9 mouse cellular contexts compared by ENCODE assay signal in the genomic region with DNA sequence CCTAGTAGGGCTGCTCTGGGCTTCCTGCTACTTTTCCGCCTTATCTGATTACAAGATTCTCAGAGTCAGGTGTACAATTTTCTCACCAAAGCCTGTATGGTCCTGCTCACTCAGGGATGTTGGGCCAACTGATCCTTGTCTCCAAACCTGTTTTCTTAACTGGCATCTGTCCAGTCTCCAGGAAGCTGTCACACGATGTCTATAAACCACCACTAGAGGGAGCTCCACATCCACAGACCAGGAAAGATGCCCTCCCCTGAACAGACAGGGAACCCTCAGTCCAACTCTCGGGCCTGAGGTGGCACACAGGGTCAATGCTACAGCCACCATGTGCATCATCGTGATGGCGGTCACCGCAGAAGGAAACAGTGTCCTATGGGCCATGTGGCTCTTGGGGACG. TPM values are rescaled to one million over a fixed set of nuclear protein-coding genes. Genes with fewer than 3 reads are reported as not detected.
DNase-seq lines count a peak whose midpoint lies in the region; ATAC-seq and TF ChIP-seq lines count a peak whose summit lies in the region.
"Had no signal": no experiment of that assay in that cellular context is flagged by ENCODE, and none has a peak within 500 bp of the region (broad histone marks: within the 10 kb centered on the region; RNA-seq: fewer than 3 reads in every experiment).

No protein-coding gene starts in this region.

- no peak overlapping the region for H3K27ac ChIP-seq in thymus, adult 2 months (ENCODE audit: control insufficient read depth, insufficient read depth, low read length)
- no peak overlapping the region for H3K27ac ChIP-seq in hindbrain, postnatal 0 days
- no peak overlapping the region for H3K27ac ChIP-seq in midbrain, embryonic 15.5 days
- no peak overlapping the region for H3K27ac ChIP-seq in testis, adult 2 months (ENCODE audit: control insufficient read depth, insufficient read depth, low read depth, low read length)

- 33% methylated on average over 7 of the region's 7 CpGs for WGBS in thymus, adult 2 months
- WGBS in hindbrain, postnatal 0 days: 27% methylated on average over 7 of the region's 7 CpGs
- 27% methylated on average over 7 of the region's 7 CpGs for WGBS in midbrain, embryonic 15.5 days

- H3K9me3 ChIP-seq in hindbrain, postnatal 0 days (ENCODE audit: low read length): no peaks in the 10 kb centered on the region
- no peaks in the 10 kb centered on the region for H3K9me3 ChIP-seq in midbrain, embryonic 15.5 days

- no peaks in the 10 kb centered on the region for H3K36me3 ChIP-seq in thymus, adult 2 months (ENCODE audit: control insufficient read depth, insufficient read depth, low read length)
- H3K36me3 ChIP-seq in hindbrain, postnatal 0 days (ENCODE audit: insufficient read depth, low read length): peaks cover 33% of the 10 kb centered on the region
- H3K36me3 ChIP-seq in midbrain, embryonic 15.5 days (replicated peaks): peaks cover 33% of the 10 kb centered on the region; the same call in 1 of the 2 replicates
- H3K36me3 ChIP-seq in testis, adult 2 months (ENCODE audit: control insufficient read depth, insufficient read depth, low read length): no peaks in the 10 kb centered on the region

- intact Hi-C loops in left cerebral cortex, postnatal 36 days (cut with DNase I): loop anchor here (2.0 kb wide), 1 partner anchor 313 kb away; no protein-coding TSS in a partner anchor

- ATAC-seq in erythroid progenitor cell, adult 5-6 weeks (replicated peaks; ENCODE audit: low FRiP score, poor library complexity, severe bottlenecking): peak; percentile 64; the same call in 1 of the 2 replicates
- peak; percentile 66 for ATAC-seq in hindbrain, postnatal 0 days
- peak; percentile 70 for ATAC-seq in midbrain, embryonic 15.5 days (replicated peaks)

- H3K4me3 ChIP-seq in thymus, adult 2 months (ENCODE audit: control insufficient read depth, insufficient read depth, low read length): no peak overlapping the region
- no peak overlapping the region for H3K4me3 ChIP-seq in hindbrain, postnatal 0 days (ENCODE audit: low read length)
- no peak overlapping the region for H3K4me3 ChIP-seq in midbrain, embryonic 15.5 days
- no peak overlapping the region for H3K4me3 ChIP-seq in testis, adult 2 months (ENCODE audit: control insufficient read depth, low read depth, low read length)

- peak; percentile 48 for DNase-seq in thymus, adult 2 months
- DNase-seq in thymus, adult 18-20 months: no peak
- peak; percentile 30 for DNase-seq in brain, embryonic 18.5 days (ENCODE audit: low read depth, low spot score)
- peak; percentile 87 for DNase-seq in hindbrain, postnatal 0 days (ENCODE audit: low spot score)
- DNase-seq in left cerebral cortex, postnatal 36 days (ENCODE audit: low spot score in 2 of 2): peak; percentile 56 to 58

- no peak for TF ChIP-seq POLR2A in thymus, adult 2 months (IDR thresholded peaks at IDR 0.05; ENCODE audit: control insufficient read depth, extremely low read depth, insufficient read depth, low read length, poor library complexity)
- TF ChIP-seq POLR2A in testis, adult 2 months (IDR thresholded peaks at IDR 0.05; ENCODE audit: control insufficient read depth, low read depth, low read length): no peak

- TF ChIP-seq CTCF in thymus, adult 2 months (IDR thresholded peaks at IDR 0.05; ENCODE audit: borderline replicate concordance, control insufficient read depth, extremely low read depth, insufficient read depth, low read length, poor library complexity): peak; percentile 80; the same call in 1 of the 2 replicates
- TF ChIP-seq CTCF in hindbrain, postnatal 0 days (IDR thresholded peaks at IDR 0.05; ENCODE audit: low read depth): peak; percentile 95
- peak; percentile 76; the same call in 1 of the 2 replicates for TF ChIP-seq CTCF in testis, adult 2 months (IDR thresholded peaks at IDR 0.05; ENCODE audit: control insufficient read depth, insufficient read depth, insufficient replicate concordance, low read depth, low read length)

- no peaks in the 10 kb centered on the region for H3K27me3 ChIP-seq in thymus, adult 2 months (ENCODE audit: control insufficient read depth, insufficient read depth, low read length)
- no peaks in the 10 kb centered on the region for H3K27me3 ChIP-seq in hindbrain, postnatal 0 days (ENCODE audit: insufficient read depth, low read length)
- H3K27me3 ChIP-seq in midbrain, embryonic 15.5 days (replicated peaks): no peaks in the 10 kb centered on the region
- H3K27me3 ChIP-seq in testis, adult 2 months (ENCODE audit: control insufficient read depth, insufficient read depth, low read length): no peaks in the 10 kb centered on the region

- H3K9ac ChIP-seq in hindbrain, postnatal 0 days (replicated peaks; ENCODE audit: low read length): no peak overlapping the region
- H3K9ac ChIP-seq in midbrain, embryonic 15.5 days: no peak overlapping the region

- no peak overlapping the region for H3K4me2 ChIP-seq in hindbrain, postnatal 0 days (ENCODE audit: low read depth, low read length)
- no peak overlapping the region for H3K4me2 ChIP-seq in midbrain, embryonic 15.5 days

- H3K4me1 ChIP-seq in thymus, adult 2 months (replicated peaks; ENCODE audit: control insufficient read depth, insufficient read depth, low read length): no peaks in the 10 kb centered on the region
- no peaks in the 10 kb centered on the region for H3K4me1 ChIP-seq in hindbrain, postnatal 0 days (ENCODE audit: insufficient read depth, low read length)
- H3K4me1 ChIP-seq in midbrain, embryonic 15.5 days: no peaks in the 10 kb centered on the region
- H3K4me1 ChIP-seq in testis, adult 2 months (ENCODE audit: control insufficient read depth, insufficient read depth, low read length): no peaks in the 10 kb centered on the region

RNA-seq across cellular contexts. Expression of a gene that starts 21.1 kb away (rescaled TPM):
- polyA plus RNA-seq in thymus, adult 2 months (2012; rRNA removed): 163 and 167 TPM in 2 replicates
- total RNA-seq in erythroid progenitor cell, adult 5-6 weeks (2015; ENCODE audit: low replicate concordance): 47.8 and 48.3 TPM in 2 replicates
- 28.4 and 44.2 TPM in 2 replicates for total RNA-seq in erythroid progenitor cell, adult 5-6 weeks (2017; ENCODE audit: low replicate concordance)
- 129 and 141 TPM in 2 replicates for total RNA-seq in hindbrain, postnatal 0 days (2014; rRNA removed)
- 171 and 174 TPM in 2 replicates for polyA plus RNA-seq in hindbrain, postnatal 0 days (2015; fragmentation: Nextera tagmentation; extraction: Ambion mirVana)
- 10 to 100 TPM; 64.4 to 65.6 TPM for total RNA-seq in left cerebral cortex, postnatal 36 days (2021)
- 192 and 206 TPM in 2 replicates for polyA plus RNA-seq in midbrain, embryonic 15.5 days (2015; fragmentation: Nextera tagmentation; extraction: Ambion mirVana)
- 113 and 114 TPM in 2 replicates for polyA plus RNA-seq in testis, adult 2 months (2012; rRNA removed)

RNA-seq across cellular contexts. Expression of a gene that starts 42.0 kb away (rescaled TPM):
- 1.8 and 2.0 TPM in 2 replicates for polyA plus RNA-seq in thymus, adult 2 months (2012; rRNA removed)
- 17.2 TPM in 1 of 2 replicates, not detected in the other for total RNA-seq in erythroid progenitor cell, adult 5-6 weeks (2015; ENCODE audit: low replicate concordance)
- total RNA-seq in erythroid progenitor cell, adult 5-6 weeks (2017; ENCODE audit: low replicate concordance): 1.5 and 13.5 TPM in 2 replicates
- total RNA-seq in hindbrain, postnatal 0 days (2014; rRNA removed): not detected in 2 replicates
- 0.28 and 0.51 TPM in 2 replicates for polyA plus RNA-seq in hindbrain, postnatal 0 days (2015; fragmentation: Nextera tagmentation; extraction: Ambion mirVana)
- total RNA-seq in left cerebral cortex, postnatal 36 days (2021): not detected
- polyA plus RNA-seq in midbrain, embryonic 15.5 days (2015; fragmentation: Nextera tagmentation; extraction: Ambion mirVana): 0.94 and 1.4 TPM in 2 replicates
- 108 and 119 TPM in 2 replicates for polyA plus RNA-seq in testis, adult 2 months (2012; rRNA removed)
- total RNA-seq: gastrocnemius, postnatal 36 days had no signal

Comparison
In these comparisons a context has a peak if more than half of its experiments do, and no peak if none do; other contexts are left out.
1. DNase-seq: peak in thymus, adult 2 months (single experiment), brain, embryonic 18.5 days (single experiment), hindbrain, postnatal 0 days (single experiment) and left cerebral cortex, postnatal 36 days (2 of 2); none in thymus, adult 18-20 months (0 of 2).
2. RNA of a gene that starts 42.0 kb away (polyA plus RNA-seq): 108 to 119 TPM in testis, adult 2 months; 1.8 to 2.0 TPM in thymus, adult 2 months, 0.94 to 1.4 TPM in midbrain, embryonic 15.5 days and 0.28 to 0.51 TPM in hindbrain, postnatal 0 days; every median in the first group is over 10 times any median in the second.
3. Peak in every context shown above with its lines, with median percentiles within 50 percentile points of each other: CTCF ChIP-seq and ATAC-seq.